Mouse (Mus musculus): Measurements from ENCODE around the gene Trabd2b.

- TF ChIP-seq HCFC1 (IDR thresholded peaks at IDR 0.05; ENCODE audit: borderline replicate concordance, insufficient read depth, low read length): no peak
- no peak for TF ChIP-seq CHD2 (IDR thresholded peaks at IDR 0.05; ENCODE audit: low read depth, low read length)
- no peak for TF ChIP-seq MAFK (IDR thresholded peaks at IDR 0.05; ENCODE audit: insufficient read depth, low read depth, low read length)
- TF ChIP-seq ZNF384 (IDR thresholded peaks at IDR 0.05; ENCODE audit: low read depth, low read length): no peak
Observed at GRCm38 (mm10) chr4:114605670-114606069, 199.1 kb downstream of the Trabd2b start.

Data from ES-E14 (cell line).